Mouse (Mus musculus): ENCODE data around the gene Rnf152.

GRCm38 (mm10) chr1:105281277-105281676 lies 75.2 kb downstream of the Rnf152 start:
- no peak for TF ChIP-seq CTCF (IDR thresholded peaks at IDR 0.05; ENCODE audit: low read depth, low read length)
- TF ChIP-seq POLR2A (IDR thresholded peaks at IDR 0.05; ENCODE audit: extremely low read depth, insufficient read depth, low read length): no peak
